Mouse (Mus musculus): ENCODE data around the gene Gtf2ird2.

The Gtf2ird2 gene

GRCm38 (mm10) chr5:134273761-134274160 lies 89.9 kb downstream of the Gtf2ird2 start:
- DNase-seq: no peak

Measured in cerebellum, adult 8-10 months (tissue).